10 mouse cellular contexts compared by ENCODE assay signal in the genomic region with DNA sequence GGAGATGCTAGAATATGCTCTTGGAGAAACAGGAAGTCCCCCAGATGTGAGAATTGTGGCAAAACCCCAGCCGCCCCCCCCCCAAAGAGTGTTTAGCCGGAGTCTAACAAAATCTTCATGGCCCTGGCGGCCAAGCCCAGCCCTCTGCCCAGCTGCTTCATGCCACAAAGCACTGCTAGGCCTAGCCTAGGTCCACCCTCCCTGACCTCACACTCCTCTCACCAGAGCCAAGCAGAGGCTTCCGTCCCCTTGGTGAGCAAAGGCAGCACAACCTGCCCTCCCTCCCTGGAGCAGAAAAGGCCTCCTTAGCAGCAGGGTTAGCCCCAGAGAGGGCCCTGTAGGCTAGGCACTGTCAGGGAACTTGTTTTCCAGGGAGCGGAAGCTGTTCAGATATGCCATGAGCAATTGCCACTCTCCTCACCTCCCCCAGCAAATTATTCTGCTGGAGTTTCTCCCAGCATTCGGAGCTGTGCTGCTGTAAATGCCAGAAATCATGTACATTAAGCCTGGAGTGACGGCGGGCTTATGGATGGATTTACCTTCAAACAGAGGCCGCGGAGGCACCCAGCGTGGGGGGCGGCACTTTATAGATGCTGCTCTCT.
DNase-seq lines count a peak whose midpoint lies in the region; ATAC-seq lines count a peak whose summit lies in the region.
"Had no signal": no experiment of that assay in that cellular context is flagged by ENCODE, and none has a peak within 500 bp of the region (broad histone marks: within the 10 kb centered on the region; RNA-seq: fewer than 3 reads in every experiment).

No protein-coding gene starts in this region.

- H3K4me3 ChIP-seq in embryonic facial prominence, embryonic 10.5 days = no peak overlapping the region
- no peak overlapping the region for H3K4me3 ChIP-seq in embryonic facial prominence, embryonic 14.5 days (ENCODE audit: low read depth, low read length)
- H3K4me3 ChIP-seq: layer of hippocampus, adult 2 months had no signal

- H3K9ac ChIP-seq in embryonic facial prominence, embryonic 14.5 days (ENCODE audit: low read depth, low read length) = no peak overlapping the region

- H3K4me2 ChIP-seq in embryonic facial prominence, embryonic 14.5 days (ENCODE audit: low read depth, low read length) = no peak overlapping the region
- H3K4me2 ChIP-seq: liver, embryonic 11.5 days had no signal

- peaks cover 100% of the 10 kb centered on the region for H3K27me3 ChIP-seq in embryonic facial prominence, embryonic 10.5 days (replicated peaks; ENCODE audit: low read depth, poor library complexity, severe bottlenecking)
- peaks cover 37% of the 10 kb centered on the region for H3K27me3 ChIP-seq in embryonic facial prominence, embryonic 14.5 days (replicated peaks; ENCODE audit: control insufficient read depth, insufficient read depth, low read length)

- no peaks in the 10 kb centered on the region for H3K36me3 ChIP-seq in embryonic facial prominence, embryonic 10.5 days (replicated peaks)
- H3K36me3 ChIP-seq in embryonic facial prominence, embryonic 14.5 days (ENCODE audit: control insufficient read depth, insufficient read depth, low read length) = no peaks in the 10 kb centered on the region
- H3K36me3 ChIP-seq: G1E had no signal

- H3K9me3 ChIP-seq in embryonic facial prominence, embryonic 10.5 days = no peaks in the 10 kb centered on the region
- H3K9me3 ChIP-seq in embryonic facial prominence, embryonic 14.5 days (ENCODE audit: control insufficient read depth, low read length) = no peaks in the 10 kb centered on the region
- H3K9me3 ChIP-seq: G1E had no signal

- peaks cover 34% of the 10 kb centered on the region for H3K4me1 ChIP-seq in embryonic facial prominence, embryonic 10.5 days
- H3K4me1 ChIP-seq in embryonic facial prominence, embryonic 14.5 days (ENCODE audit: control insufficient read depth, insufficient read depth, low read length) = peaks cover 12% of the 10 kb centered on the region

- WGBS in embryonic facial prominence, embryonic 10.5 days = 66% methylated on average over 12 of the region's 12 CpGs
- 52% methylated on average over 9 of the region's 12 CpGs for WGBS in embryonic facial prominence, embryonic 14.5 days

- DNase-seq in left cerebral cortex, adult 18-20 months (ENCODE audit: low spot score in 2 of 2) = peak; percentile 13 to 24
- DNase-seq in left cerebral cortex, adult 8-10 months (ENCODE audit: low spot score in 2 of 2) = no peak
- peak; percentile 14 for DNase-seq in embryonic facial prominence, embryonic 10.5 days (ENCODE audit: low spot score)
- DNase-seq in embryonic facial prominence, embryonic 14.5 days (ENCODE audit: low spot score) = no peak
- DNase-seq in lung, postnatal 4 days = peak; percentile 10 to 65
- DNase-seq in spleen, adult 18-20 months = no peak
- DNase-seq in urinary bladder, postnatal 25 days (ENCODE audit: low spot score) = no peak

- peak overlapping the region; percentile 65 for H3K27ac ChIP-seq in embryonic facial prominence, embryonic 10.5 days (replicated peaks)
- no peak overlapping the region for H3K27ac ChIP-seq in embryonic facial prominence, embryonic 14.5 days (replicated peaks; ENCODE audit: low read depth, low read length)
- H3K27ac ChIP-seq: layer of hippocampus, adult 2 months had no signal

- 0 out of 2 replicates have a peak, but pooled peaks have one; percentile 41 for ATAC-seq in embryonic facial prominence, embryonic 14.5 days (ENCODE audit: low read depth)

Comparison
In these comparisons a context has a peak if more than half of its experiments do, and no peak if none do; other contexts are left out.
1. DNase-seq: peak in left cerebral cortex, adult 18-20 months (2 of 2), embryonic facial prominence, embryonic 10.5 days (single experiment) and lung, postnatal 4 days (2 of 2); none in left cerebral cortex, adult 8-10 months (0 of 2), embryonic facial prominence, embryonic 14.5 days (single experiment), spleen, adult 18-20 months (0 of 2) and urinary bladder, postnatal 25 days (single experiment).